Mouse (Mus musculus) hindbrain, embryonic 15.5 days (tissue): Measurements from ENCODE around the gene Shcbp1. TPM values are rescaled to one million over a fixed set of nuclear protein-coding genes. Genes with fewer than 3 reads are reported as not detected.

Experiments
- polyA plus RNA-seq: library from polyadenylated mRNA; unstranded; fragments of >200 nt; fragmentation: Nextera tagmentation; extraction: Ambion mirVana; gene quantifications from 2 replicates; pipeline ENCODE4 v1.2.1, GENCODE M21; 2015

Gene Shcbp1
- polyA plus RNA-seq, 1 experiment from 2014 or later = 11.2 TPM

Other genes with a start within 250 kb of the Shcbp1 start
- 14.4 and 15.8 TPM in 2 replicates for gene Zfp958, start 166.4 kb downstream of the Shcbp1 start, polyA plus RNA-seq